Mouse (Mus musculus) MN1 (cell line): ENCODE measurements around the gene Pcdh19.

Source experiments
- DNase-seq: peaks from one replicate; pipeline ENCODE4 v3.0.0-alpha.2; 2016; ENCODE audit warnings: low spot score

The Pcdh19 gene

GRCm38 (mm10) chrX:133657308-133658302 lies 31.2 kb downstream of the Pcdh19 start:
- DNase-seq: no peak

GRCm38 (mm10) chrX:133655876-133656538 lies 32.8 kb downstream of the Pcdh19 start:
- DNase-seq: no peak

GRCm38 (mm10) chrX:133655196-133655595 lies 33.6 kb downstream of the Pcdh19 start:
- DNase-seq: no peak

- DNase-seq: no peak
These were observed 35.7 kb downstream of the Pcdh19 start for GRCm38 (mm10) chrX:133653071-133653470.

- no peak for DNase-seq
These were observed 38.4 kb downstream of the Pcdh19 start for GRCm38 (mm10) chrX:133650379-133650778.

GRCm38 (mm10) chrX:133647809-133648208 lies 41.0 kb downstream of the Pcdh19 start:
- DNase-seq: no peak

DNA sequence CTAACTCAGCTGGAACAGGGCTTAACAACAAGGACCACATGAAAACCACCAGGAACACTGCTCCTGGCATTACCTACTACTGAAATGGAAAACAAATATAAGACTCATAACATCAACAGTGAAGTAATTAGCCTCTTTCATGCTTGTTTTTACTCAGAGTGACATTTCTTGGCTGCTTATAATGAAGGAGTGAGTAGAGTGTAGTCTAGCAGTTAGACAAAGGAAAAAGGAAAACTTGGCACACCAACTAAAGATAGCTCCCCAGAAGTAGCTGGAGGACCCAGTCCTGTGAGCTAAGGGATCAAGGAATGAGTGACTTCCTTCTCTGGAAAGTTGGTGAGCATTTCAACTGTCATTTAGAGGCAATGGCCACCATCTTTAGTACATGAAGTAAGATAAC lies 49.3 kb downstream of the Pcdh19 start:
- DNase-seq: no peak

DNA sequence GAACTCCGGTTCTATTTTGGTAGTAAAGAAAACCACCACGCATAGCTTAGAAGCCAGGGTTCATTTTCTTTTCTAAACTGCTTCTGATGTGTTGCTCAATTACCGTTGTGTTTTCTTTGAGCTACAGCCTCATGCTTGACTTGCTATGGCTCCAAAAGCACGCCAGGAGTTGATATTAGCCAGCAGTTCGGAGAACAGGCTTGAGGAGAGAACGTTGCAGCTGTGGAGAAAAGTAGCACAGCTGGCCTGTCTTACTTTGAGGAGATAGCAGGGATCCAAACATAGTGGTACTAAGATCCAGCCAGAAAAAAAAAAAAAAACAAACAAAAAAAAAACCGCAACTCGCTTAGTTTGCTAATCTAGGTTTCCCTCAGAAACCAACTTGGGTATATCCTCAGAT lies 59.2 kb downstream of the Pcdh19 start:
- no peak for DNase-seq

DNA sequence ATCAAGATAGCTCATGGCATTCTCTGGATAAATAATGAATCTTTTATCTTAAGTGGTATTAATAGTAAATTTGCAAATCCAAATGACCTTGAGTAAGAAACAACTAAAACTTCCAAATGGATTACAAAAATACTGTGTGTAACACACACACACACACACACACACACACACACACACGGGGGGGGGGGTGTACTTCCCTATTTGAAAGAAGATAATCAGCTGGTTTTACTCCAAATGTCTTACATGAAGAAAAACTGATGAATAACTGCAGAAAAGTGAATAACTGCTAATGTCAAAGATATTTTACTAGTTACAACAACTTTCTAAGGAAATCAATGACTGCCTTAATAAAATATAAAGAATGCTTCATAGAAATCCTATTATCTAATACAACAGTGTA lies 70.6 kb downstream of the Pcdh19 start:
- DNase-seq: no peak

- DNase-seq: no peak
These were observed 83.0 kb downstream of the Pcdh19 start for GRCm38 (mm10) chrX:133605828-133606227.

- no peak for DNase-seq
These were observed 84.5 kb downstream of the Pcdh19 start for GRCm38 (mm10) chrX:133604272-133604671.

- DNase-seq: no peak
These were observed 86.7 kb downstream of the Pcdh19 start for GRCm38 (mm10) chrX:133602068-133602467.

GRCm38 (mm10) chrX:133601658-133602057 lies 87.1 kb downstream of the Pcdh19 start:
- no peak for DNase-seq

- no peak for DNase-seq
These were observed 87.6 kb downstream of the Pcdh19 start for GRCm38 (mm10) chrX:133601195-133601594.

DNA sequence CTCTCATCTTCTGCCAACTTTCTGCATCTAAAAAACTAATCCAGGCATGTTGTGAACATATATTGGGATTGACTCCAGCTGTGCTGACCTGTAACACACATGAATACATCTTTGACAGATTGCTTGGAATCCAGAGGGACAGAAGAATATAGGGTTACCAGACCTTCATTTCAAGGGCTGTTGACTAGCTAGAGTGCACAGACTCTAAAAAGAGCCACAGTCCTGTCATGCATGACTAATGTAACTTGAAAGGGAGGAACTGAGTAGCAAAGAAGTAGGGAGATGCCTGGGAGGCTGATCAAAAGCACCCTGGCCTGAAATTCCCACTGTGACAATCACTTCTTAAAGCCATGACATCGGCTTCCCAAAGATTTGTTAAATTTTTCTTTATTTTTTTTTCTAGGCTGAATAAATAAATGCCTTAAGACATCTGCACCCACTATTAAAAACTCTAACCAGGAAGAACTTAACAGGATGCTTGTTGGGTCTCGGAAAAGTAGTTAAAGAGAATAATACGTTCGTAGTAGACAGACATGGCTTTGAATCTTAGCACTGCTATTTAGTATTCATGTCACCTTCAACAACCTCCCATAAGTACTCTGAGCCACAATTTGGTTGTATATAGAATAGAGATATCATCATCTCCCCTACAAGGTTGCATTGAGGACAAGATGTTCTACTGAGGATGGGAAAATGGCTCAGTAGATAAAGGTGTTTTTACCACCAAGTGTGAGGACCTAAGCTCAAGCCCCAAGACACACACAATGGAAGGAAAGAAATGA lies 113.0 kb downstream of the Pcdh19 start:
- DNase-seq: no peak

GRCm38 (mm10) chrX:133565355-133565754 lies 123.4 kb downstream of the Pcdh19 start:
- DNase-seq: no peak
